Comparison of ENCODE assay signal across 18 mouse cellular contexts in genomic region chr4:105190826-105191225, GRCm38 (mm10). TPM values are rescaled to one million over a fixed set of nuclear protein-coding genes. Genes with fewer than 3 reads are reported as not detected.
A peak's percentile ranks its signal among the peaks of the same experiment; 100 is the strongest.
DNase-seq lines count a peak whose midpoint lies in the region; ATAC-seq lines count a peak whose summit lies in the region.
"Had no signal": no experiment of that assay in that cellular context is flagged by ENCODE, and none has a peak within 500 bp of the region (broad histone marks: within the 10 kb centered on the region; RNA-seq: fewer than 3 reads in every experiment).

No protein-coding gene starts in this region.

- ATAC-seq in embryonic facial prominence, embryonic 11.5 days (replicated peaks; ENCODE audit: insufficient number of reproducible peaks, low FRiP score, low TSS enrichment, low read depth) = 0 out of 2 replicates have a peak, but pooled peaks have one; percentile 18
- peak; percentile 79 for ATAC-seq in kidney, embryonic 15.5 days (replicated peaks; ENCODE audit: low FRiP score)
- peak; percentile 85 for ATAC-seq in intestine, embryonic 15.5 days
- peak; percentile 67 for ATAC-seq in stomach, embryonic 16.5 days (ENCODE audit: insufficient read depth, low FRiP score)
- no peak for ATAC-seq in CD4-positive, CD25-positive, alpha-beta regulatory T cell, adult 4 months

- no peaks in the 10 kb centered on the region for H3K9me3 ChIP-seq in embryonic facial prominence, embryonic 11.5 days (replicated peaks; ENCODE audit: control insufficient read depth, low read length)
- no peaks in the 10 kb centered on the region for H3K9me3 ChIP-seq in embryonic facial prominence, embryonic 10.5 days
- no peaks in the 10 kb centered on the region for H3K9me3 ChIP-seq in kidney, embryonic 15.5 days (replicated peaks)
- H3K9me3 ChIP-seq in intestine, embryonic 15.5 days = no peaks in the 10 kb centered on the region
- H3K9me3 ChIP-seq in stomach, embryonic 16.5 days (replicated peaks; ENCODE audit: control insufficient read depth, low read length) = no peaks in the 10 kb centered on the region
- H3K9me3 ChIP-seq: heart, embryonic 10.5 days; limb, embryonic 13.5 days; liver, embryonic 15.5 days; megakaryocyte, embryonic 14.5 days had no signal

- WGBS in embryonic facial prominence, embryonic 11.5 days = 64% methylated on average over 4 of the region's 4 CpGs
- 71% methylated on average over 4 of the region's 4 CpGs for WGBS in embryonic facial prominence, embryonic 10.5 days
- 44% methylated on average over 4 of the region's 4 CpGs for WGBS in kidney, embryonic 15.5 days
- 56% methylated on average over 4 of the region's 4 CpGs for WGBS in intestine, embryonic 15.5 days
- WGBS in stomach, embryonic 16.5 days = 51% methylated on average over 4 of the region's 4 CpGs

- H3K4me3 ChIP-seq in embryonic facial prominence, embryonic 11.5 days (ENCODE audit: low read depth, low read length) = no peak overlapping the region
- no peak overlapping the region for H3K4me3 ChIP-seq in embryonic facial prominence, embryonic 10.5 days
- H3K4me3 ChIP-seq in kidney, embryonic 15.5 days (replicated peaks) = no peak overlapping the region
- no peak overlapping the region for H3K4me3 ChIP-seq in intestine, embryonic 15.5 days (replicated peaks)
- no peak overlapping the region for H3K4me3 ChIP-seq in stomach, embryonic 16.5 days (replicated peaks; ENCODE audit: low read length)
- H3K4me3 ChIP-seq: erythroblast, embryonic 14.5 days; heart, embryonic 10.5 days; limb, embryonic 13.5 days; liver, embryonic 15.5 days; megakaryocyte, embryonic 14.5 days had no signal

- no peak for DNase-seq in embryonic facial prominence, embryonic 11.5 days (ENCODE audit: low spot score)
- DNase-seq in embryonic facial prominence, embryonic 10.5 days (ENCODE audit: low spot score) = no peak
- DNase-seq in kidney, adult 11 months = no peak
- DNase-seq in adrenal gland, postnatal 14 days = no peak
- DNase-seq: adrenal gland, adult 2 months; cerebellum, adult 11-12 months; cerebellum, postnatal 25 days; gastrocnemius, postnatal 25 days; lung, postnatal 10 days had no signal

- no peaks in the 10 kb centered on the region; the same call in none of the 2 replicates for H3K4me1 ChIP-seq in embryonic facial prominence, embryonic 11.5 days (ENCODE audit: control insufficient read depth, insufficient read depth, low read length)
- peaks cover 66% of the 10 kb centered on the region for H3K4me1 ChIP-seq in embryonic facial prominence, embryonic 10.5 days
- peaks cover 61% of the 10 kb centered on the region for H3K4me1 ChIP-seq in kidney, embryonic 15.5 days
- H3K4me1 ChIP-seq in intestine, embryonic 15.5 days (replicated peaks) = peaks cover 38% of the 10 kb centered on the region
- peaks cover 77% of the 10 kb centered on the region for H3K4me1 ChIP-seq in stomach, embryonic 16.5 days (ENCODE audit: control insufficient read depth, insufficient read depth, low read length)

- H3K36me3 ChIP-seq in embryonic facial prominence, embryonic 11.5 days (replicated peaks; ENCODE audit: control insufficient read depth, insufficient read depth, low read depth, low read length) = no peaks in the 10 kb centered on the region
- peaks cover 46% of the 10 kb centered on the region for H3K36me3 ChIP-seq in embryonic facial prominence, embryonic 10.5 days (replicated peaks)
- peaks cover 13% of the 10 kb centered on the region for H3K36me3 ChIP-seq in kidney, embryonic 15.5 days
- H3K36me3 ChIP-seq in intestine, embryonic 15.5 days = no peaks in the 10 kb centered on the region
- H3K36me3 ChIP-seq in stomach, embryonic 16.5 days (ENCODE audit: control insufficient read depth, insufficient read depth, low read length) = no peaks in the 10 kb centered on the region
- H3K36me3 ChIP-seq: liver, embryonic 15.5 days had no signal

- no peak overlapping the region for H3K9ac ChIP-seq in embryonic facial prominence, embryonic 11.5 days (replicated peaks; ENCODE audit: low read length)
- H3K9ac ChIP-seq in kidney, embryonic 15.5 days = no peak overlapping the region
- H3K9ac ChIP-seq in intestine, embryonic 15.5 days = no peak overlapping the region
- no peak overlapping the region for H3K9ac ChIP-seq in stomach, embryonic 16.5 days (ENCODE audit: low read length)
- H3K9ac ChIP-seq: limb, embryonic 13.5 days; liver, embryonic 15.5 days had no signal

- no peak overlapping the region for H3K27ac ChIP-seq in embryonic facial prominence, embryonic 11.5 days (replicated peaks; ENCODE audit: low read depth, low read length)
- H3K27ac ChIP-seq in embryonic facial prominence, embryonic 10.5 days (replicated peaks) = no peak overlapping the region
- H3K27ac ChIP-seq in kidney, embryonic 15.5 days = peak overlapping the region; percentile 72; the same call in 1 of the 2 replicates
- peak overlapping the region; percentile 15; the same call in 1 of the 2 replicates for H3K27ac ChIP-seq in intestine, embryonic 15.5 days
- peak overlapping the region; percentile 73 for H3K27ac ChIP-seq in stomach, embryonic 16.5 days (ENCODE audit: low read length)
- H3K27ac ChIP-seq: heart, embryonic 10.5 days; liver, embryonic 15.5 days had no signal

- H3K27me3 ChIP-seq in embryonic facial prominence, embryonic 11.5 days (ENCODE audit: control insufficient read depth, insufficient read depth, low read length) = no peaks in the 10 kb centered on the region
- H3K27me3 ChIP-seq in embryonic facial prominence, embryonic 10.5 days (replicated peaks; ENCODE audit: low read depth, poor library complexity, severe bottlenecking) = no peaks in the 10 kb centered on the region
- H3K27me3 ChIP-seq in kidney, embryonic 15.5 days = no peaks in the 10 kb centered on the region
- H3K27me3 ChIP-seq in intestine, embryonic 15.5 days (replicated peaks) = no peaks in the 10 kb centered on the region
- no peaks in the 10 kb centered on the region for H3K27me3 ChIP-seq in stomach, embryonic 16.5 days (ENCODE audit: control insufficient read depth, insufficient read depth, low read length)
- H3K27me3 ChIP-seq: limb, embryonic 13.5 days; liver, embryonic 15.5 days; megakaryocyte, embryonic 14.5 days had no signal

- no peak overlapping the region for H3K4me2 ChIP-seq in embryonic facial prominence, embryonic 11.5 days (ENCODE audit: low read depth, low read length)
- no peak overlapping the region for H3K4me2 ChIP-seq in kidney, embryonic 15.5 days
- no peak overlapping the region for H3K4me2 ChIP-seq in intestine, embryonic 15.5 days (replicated peaks)
- no peak overlapping the region for H3K4me2 ChIP-seq in stomach, embryonic 16.5 days (ENCODE audit: low read depth, low read length)
- H3K4me2 ChIP-seq: limb, embryonic 13.5 days; liver, embryonic 15.5 days had no signal

RNA-seq across cellular contexts. Expression of gene Plpp3, which starts 33.7 kb away (rescaled TPM):
- polyA plus RNA-seq in embryonic facial prominence, embryonic 11.5 days (2014; fragmentation: Nextera tagmentation; extraction: Ambion mirVana) = 73.5 and 79.3 TPM in 2 replicates
- polyA plus RNA-seq in embryonic facial prominence, embryonic 10.5 days (2016; fragmentation: Nextera tagmentation; extraction: Ambion mirVana) = 67.6 and 77.1 TPM in 2 replicates
- 58.2 and 65.5 TPM in 2 replicates for polyA plus RNA-seq in kidney, embryonic 15.5 days (2015; fragmentation: Nextera tagmentation; extraction: Ambion mirVana)
- polyA plus RNA-seq in intestine, embryonic 15.5 days (2015; fragmentation: Nextera tagmentation; extraction: Ambion mirVana) = 41.2 and 42.0 TPM in 2 replicates
- 65.3 and 69.9 TPM in 2 replicates for polyA plus RNA-seq in stomach, embryonic 16.5 days (2015; fragmentation: Nextera tagmentation; extraction: Ambion mirVana)
- under 1 TPM in 1 of 2 experiments, not detected in 1; 0.24 TPM for polyA plus RNA-seq in CD4-positive, CD25-positive, alpha-beta regulatory T cell, adult 4 months (2017; shearing (Covaris generic))
- 190 and 195 TPM in 2 replicates for total RNA-seq in adrenal gland, postnatal 14 days (2021)

Comparison
In these comparisons a context has a peak if more than half of its experiments do, and no peak if none do; other contexts are left out.
1. H3K27ac ChIP-seq: peak in kidney, embryonic 15.5 days (single experiment), intestine, embryonic 15.5 days (single experiment) and stomach, embryonic 16.5 days (single experiment); none in embryonic facial prominence, embryonic 11.5 days (single experiment) and embryonic facial prominence, embryonic 10.5 days (single experiment).
2. RNA of gene Plpp3, which starts 33.7 kb away (polyA plus RNA-seq): 67.6 to 77.1 TPM in embryonic facial prominence, embryonic 10.5 days, 73.5 to 79.3 TPM in embryonic facial prominence, embryonic 11.5 days, 58.2 to 65.5 TPM in kidney, embryonic 15.5 days, 65.3 to 69.9 TPM in stomach, embryonic 16.5 days and 41.2 to 42.0 TPM in intestine, embryonic 15.5 days; 0.24 TPM in CD4-positive, CD25-positive, alpha-beta regulatory T cell, adult 4 months; every median in the first group is over 10 times any median in the second.